ENCODE assay signal across 22 mouse cellular contexts in genomic region chr4:45569521-45569920, GRCm38 (mm10). TPM values are rescaled to one million over a fixed set of nuclear protein-coding genes. Genes with fewer than 3 reads are reported as not detected.
DNase-seq lines count a peak whose midpoint lies in the region; TF ChIP-seq lines count a peak whose summit lies in the region.
"Had no signal": no experiment of that assay in that cellular context is flagged by ENCODE, and none has a peak within 500 bp of the region (broad histone marks: within the 10 kb centered on the region; RNA-seq: fewer than 3 reads in every experiment).

No protein-coding gene starts in this region.

- no peak overlapping the region for H3K4me3 ChIP-seq in gastrocnemius, adult 2 months
- H3K4me3 ChIP-seq: embryonic facial prominence, embryonic 13.5 days; heart, embryonic 10.5 days; hindbrain, embryonic 12.5 days; lung, embryonic 15.5 days; neural tube, embryonic 12.5 days had no signal

- intact Hi-C loops in gastrocnemius, adult 2 months (cut with DNase I), result no loop called here

- H3K27ac ChIP-seq in gastrocnemius, adult 2 months, result no peak overlapping the region
- H3K27ac ChIP-seq: embryonic facial prominence, embryonic 13.5 days; heart, embryonic 10.5 days; hindbrain, embryonic 12.5 days; liver, embryonic 14.5 days; lung, embryonic 15.5 days; macrophage; neural tube, embryonic 12.5 days; stomach, postnatal 0 days had no signal

- TF ChIP-seq CTCF in gastrocnemius, adult 2 months (IDR thresholded peaks at IDR 0.05), result no peak

- DNase-seq in layer of hippocampus, adult 11-12 months (ENCODE audit: low spot score), result peak; percentile 10
- DNase-seq in layer of hippocampus, postnatal 14 days (ENCODE audit: low spot score in 2 of 2), result no peak
- peak; percentile 27 for DNase-seq in urinary bladder, postnatal 14 days (ENCODE audit: low spot score)
- no peak for DNase-seq in urinary bladder, adult 2 months (ENCODE audit: low spot score)
- DNase-seq in adrenal gland, postnatal 14 days, result peak; percentile 65
- DNase-seq in gastrocnemius, adult 2 months, result no peak
- no peak for DNase-seq in yolk sac, embryonic 10.5 days (ENCODE audit: low spot score)
- DNase-seq: cerebellum, adult 11 months; gastrocnemius, postnatal 36 days; heart, postnatal 10 days; kidney, adult 18-20 months; kidney, postnatal 14 days; right cerebral cortex, postnatal 4 days; thymus, postnatal 14 days had no signal

RNA-seq across cellular contexts. Expression of gene Shb, which starts 37.3 kb away (rescaled TPM):
- 10 to 100 TPM; 21.5 to 24.9 TPM for total RNA-seq in layer of hippocampus, postnatal 14 days (2021)
- 29.4 and 40.4 TPM in 2 replicates for polyA plus RNA-seq in urinary bladder, adult 2 months (2012; rRNA removed)
- 71.2 and 76.8 TPM in 2 replicates for total RNA-seq in adrenal gland, postnatal 14 days (2021)
- 10 to 100 TPM in 1 of 2 experiments, 1 to 10 TPM in 1; 6.5 to 10.0 TPM for total RNA-seq in gastrocnemius, adult 2 months (2021)

Comparison
In these comparisons a context has a peak if more than half of its experiments do, and no peak if none do; other contexts are left out.
1. DNase-seq: peak in layer of hippocampus, adult 11-12 months (single experiment), urinary bladder, postnatal 14 days (single experiment) and adrenal gland, postnatal 14 days (single experiment); none in layer of hippocampus, postnatal 14 days (0 of 2), urinary bladder, adult 2 months (single experiment), gastrocnemius, adult 2 months (single experiment) and yolk sac, embryonic 10.5 days (single experiment).